Mouse (Mus musculus) cerebellum, adult 11-12 months (tissue): Measurements from ENCODE around the gene Ankzf1.

Experiments used
- DNase-seq: peaks from one replicate; pipeline ENCODE4 v3.0.0; 2022

Ankzf1 gene

GRCm38 (mm10) chr1:75190577-75190976, 1.4 kb upstream of the Ankzf1 start:
- DNase-seq, result no peak

- no peak for DNase-seq
Observed at GRCm38 (mm10) chr1:75191258-75191621, 711 bp upstream of the Ankzf1 start.

GRCm38 (mm10) chr1:75192452-75192851, 501 bp downstream of the Ankzf1 start:
- peak; percentile 52 for DNase-seq

GRCm38 (mm10) chr1:75201236-75201635, 9.3 kb downstream of the Ankzf1 start:
- DNase-seq, result no peak

GRCm38 (mm10) chr1:75208967-75209678, 17.2 kb downstream of the Ankzf1 start:
- no peak for DNase-seq

- peak; percentile 95 for DNase-seq
Observed at GRCm38 (mm10) chr1:75210136-75211087, 18.5 kb downstream of the Ankzf1 start, which contains the start of the genes Glb1l and Stk16. Gene Glb1l (minus strand): TSS chr1:75210813. Gene Stk16 (plus strand): TSS chr1:75210838.

- DNase-seq, result no peak
Observed at GRCm38 (mm10) chr1:75211141-75211708, 19.3 kb downstream of the Ankzf1 start.

GRCm38 (mm10) chr1:75212542-75212941, 20.6 kb downstream of the Ankzf1 start:
- no peak for DNase-seq

GRCm38 (mm10) chr1:75213096-75213495, 21.1 kb downstream of the Ankzf1 start:
- no peak for DNase-seq

- DNase-seq, result no peak
Observed at GRCm38 (mm10) chr1:75214442-75214841, 22.5 kb downstream of the Ankzf1 start.

GRCm38 (mm10) chr1:75214886-75215285, 22.9 kb downstream of the Ankzf1 start:
- DNase-seq, result peak; percentile 66

- DNase-seq, result peak; percentile 52
Observed at GRCm38 (mm10) chr1:75215785-75216184, 23.8 kb downstream of the Ankzf1 start.

GRCm38 (mm10) chr1:75216797-75217585, 25.0 kb downstream of the Ankzf1 start:
- DNase-seq, result peak; percentile 76

GRCm38 (mm10) chr1:75217893-75218226, 25.9 kb downstream of the Ankzf1 start:
- no peak for DNase-seq

- DNase-seq, result peak; percentile 96
Observed at GRCm38 (mm10) chr1:75218227-75219001, 26.5 kb downstream of the Ankzf1 start.

GRCm38 (mm10) chr1:75219078-75219477, 27.1 kb downstream of the Ankzf1 start:
- DNase-seq, result peak; percentile 97

GRCm38 (mm10) chr1:75219531-75219930, 27.6 kb downstream of the Ankzf1 start, which contains the start of gene Tuba4a:
Gene Tuba4a (minus strand): TSS chr1:75219865.
- no peak for DNase-seq

- no peak for DNase-seq
Observed at GRCm38 (mm10) chr1:75221538-75221937, 29.6 kb downstream of the Ankzf1 start.

GRCm38 (mm10) chr1:75222926-75223325, 31.0 kb downstream of the Ankzf1 start:
- no peak for DNase-seq

- no peak for DNase-seq
Observed at GRCm38 (mm10) chr1:75223532-75223931, 31.6 kb downstream of the Ankzf1 start.

GRCm38 (mm10) chr1:75225473-75225872, 33.5 kb downstream of the Ankzf1 start:
- no peak for DNase-seq

GRCm38 (mm10) chr1:75226138-75226537, 34.2 kb downstream of the Ankzf1 start:
- no peak for DNase-seq
